Mouse (Mus musculus): ENCODE results near the gene Orai3. TPM values are rescaled to one million over a fixed set of nuclear protein-coding genes. Genes with fewer than 3 reads are reported as not detected.

Orai3 gene
- total and polyA plus RNA-seq, 3 experiments, result 21.9 to 27.5 (median 23.5) TPM

DNA sequence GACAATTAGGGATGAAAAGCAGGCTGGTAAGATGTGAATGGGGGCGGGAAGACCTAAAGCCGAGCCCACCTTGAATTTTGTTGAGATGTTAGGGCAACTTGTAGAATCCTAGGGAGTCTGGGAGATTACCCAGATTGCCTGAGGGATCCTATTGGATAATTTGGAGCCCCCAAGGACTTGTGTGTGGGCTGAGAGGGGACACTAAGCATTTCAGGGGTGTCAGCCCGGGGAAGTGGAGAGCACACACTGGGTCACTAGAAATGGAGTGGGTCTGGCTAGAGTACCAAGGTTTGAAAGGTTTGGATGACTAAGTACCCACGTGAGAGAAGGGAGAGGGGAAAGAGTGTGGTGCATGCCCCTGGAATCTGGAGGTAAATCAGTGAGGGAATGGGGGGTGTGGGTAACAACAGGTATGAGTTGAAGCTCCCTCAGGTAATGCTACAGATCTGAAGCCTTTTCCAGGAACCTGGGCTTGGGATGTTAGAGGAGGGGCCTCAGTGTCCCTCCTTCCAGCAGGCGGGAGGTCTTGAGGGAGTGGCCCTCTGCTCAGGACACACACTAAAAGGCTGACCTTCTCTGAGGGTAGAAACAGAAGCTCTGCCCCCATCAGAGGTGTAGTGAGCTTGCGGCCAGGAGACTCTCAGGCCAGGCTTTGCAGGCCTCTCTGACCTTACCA, 21.9 kb upstream of the Orai3 start:
- no peak overlapping the region for H3K9ac ChIP-seq (ENCODE audit: low read depth, low read length)
- intact Hi-C loops (cut with DNase I), result loop anchor here (2.0 kb wide), 1 partner anchor 35 kb away; the partner anchor contains the start of gene Ctf1
- H3K4me3 ChIP-seq, result no peak overlapping the region
- no peak for DNase-seq
- no peaks in the 10 kb centered on the region for H3K36me3 ChIP-seq (ENCODE audit: control insufficient read depth, insufficient read depth, low read length)
- H3K4me1 ChIP-seq (ENCODE audit: control insufficient read depth, insufficient read depth, low read length), result peaks cover 2% of the 10 kb centered on the region
- no peaks in the 10 kb centered on the region for H3K79me2 ChIP-seq (replicated peaks; ENCODE audit: control insufficient read depth, insufficient read depth, low read length)
- TF ChIP-seq EP300 (IDR thresholded peaks at IDR 0.05; ENCODE audit: insufficient read depth, low read depth, low read length), result no peak
- no peak for TF ChIP-seq CTCF (IDR thresholded peaks at IDR 0.05)
- TF ChIP-seq POLR2A (IDR thresholded peaks at IDR 0.05; ENCODE audit: insufficient read depth, low read depth, low read length), result no peak
- 76% methylated on average over 6 of the region's 6 CpGs for WGBS
- H3K27ac ChIP-seq, result no peak overlapping the region
- no peaks in the 10 kb centered on the region for H3K27me3 ChIP-seq (ENCODE audit: control insufficient read depth, insufficient read depth, low read length)

DNA sequence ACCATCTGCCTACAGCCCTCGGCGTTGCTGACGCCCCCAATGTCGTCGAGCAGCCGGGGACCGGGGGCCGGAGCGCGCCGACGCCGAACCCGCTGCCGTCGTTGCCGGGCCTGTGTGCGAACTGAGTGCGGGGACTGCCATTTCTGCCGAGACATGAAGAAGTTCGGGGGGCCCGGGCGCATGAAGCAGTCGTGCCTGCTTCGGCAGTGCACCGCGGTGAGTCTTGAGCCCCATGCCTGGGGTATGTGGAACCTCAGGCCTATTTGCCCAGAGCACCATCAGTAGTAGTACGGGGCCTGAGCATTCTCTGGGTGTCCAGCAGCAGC, 21.4 kb upstream of the Orai3 start:
- peaks cover 2% of the 10 kb centered on the region for H3K4me1 ChIP-seq (ENCODE audit: control insufficient read depth, insufficient read depth, low read length)
- 91% methylated on average over 28 of the region's 28 CpGs for WGBS

DNA sequence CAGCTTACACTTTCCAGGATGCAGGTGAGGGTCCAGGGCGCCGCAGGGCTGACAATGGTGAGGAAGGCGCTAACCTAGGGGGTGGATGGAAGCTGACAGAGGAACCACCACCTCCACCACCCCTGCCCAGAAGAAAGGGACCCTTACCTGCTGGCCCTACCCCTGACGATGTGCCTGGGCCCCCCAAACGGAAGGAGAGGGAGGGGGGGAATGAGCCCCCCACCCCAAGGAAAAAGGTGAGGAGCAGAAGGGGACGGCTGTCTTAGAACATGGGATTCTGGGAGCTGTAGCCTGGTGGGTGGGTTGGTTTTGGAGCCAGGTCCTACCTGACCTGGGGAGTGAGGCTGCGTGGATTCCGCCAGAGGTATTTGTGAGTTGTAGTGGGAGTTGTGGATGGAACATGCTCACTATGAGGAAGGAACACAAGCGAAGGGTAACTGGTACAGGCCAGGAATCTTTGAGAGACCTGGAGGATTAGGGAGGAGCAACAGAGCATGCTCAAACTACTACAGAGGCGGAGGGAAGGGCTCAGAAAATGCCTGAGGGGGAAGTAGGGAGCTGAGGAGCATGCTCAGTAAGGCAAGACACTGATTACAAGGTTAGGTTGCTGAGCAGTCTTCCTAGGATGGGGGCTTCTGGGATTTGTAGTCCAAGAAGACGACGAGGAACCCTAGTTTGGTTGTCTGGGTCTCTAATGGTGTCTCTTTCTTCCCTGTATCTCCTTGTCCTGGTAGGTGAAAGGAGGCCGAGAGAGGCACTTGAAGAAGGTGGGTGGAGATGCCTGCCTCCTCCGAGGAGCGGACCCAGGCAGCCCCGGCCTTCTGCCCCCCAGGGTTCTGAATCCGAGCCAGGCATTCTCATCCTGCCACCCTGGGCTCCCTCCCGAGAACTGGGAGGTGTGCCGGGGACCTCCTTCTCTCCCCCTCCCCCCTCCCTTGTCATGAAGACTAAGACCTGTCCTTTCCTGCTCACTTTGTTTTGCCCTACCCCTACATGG, 19.2 kb upstream of the Orai3 start:
- intact Hi-C loops (cut with DNase I), result no loop called here
- no peak for DNase-seq
- Histone ChIP-seq H3K27me3 (ENCODE audit: control insufficient read depth, insufficient read depth, low read length) (no peaks in the 10 kb centered on the region), H3K36me3 (ENCODE audit: control insufficient read depth, insufficient read depth, low read length) (no peaks in the 10 kb centered on the region), H3K27ac (no peak overlapping the region), H3K9ac (ENCODE audit: low read depth, low read length) (no peak overlapping the region), H3K79me2 (replicated peaks; ENCODE audit: control insufficient read depth, insufficient read depth, low read length) (no peaks in the 10 kb centered on the region), H3K4me3 (no peak overlapping the region), H3K4me1 (ENCODE audit: control insufficient read depth, insufficient read depth, low read length) (no peaks in the 10 kb centered on the region)
- WGBS, result 88% methylated on average over 19 of the region's 19 CpGs
- no peak for TF ChIP-seq EP300 (IDR thresholded peaks at IDR 0.05; ENCODE audit: insufficient read depth, low read depth, low read length)
- no peak for TF ChIP-seq POLR2A (IDR thresholded peaks at IDR 0.05; ENCODE audit: insufficient read depth, low read depth, low read length)
- TF ChIP-seq CTCF (IDR thresholded peaks at IDR 0.05), result no peak

More for the DNA sequence above, 21.4 kb upstream of the Orai3 start:
- Histone ChIP-seq H3K9ac (ENCODE audit: low read depth, low read length) (no peak overlapping the region), H3K4me3 (no peak overlapping the region), H3K27me3 (ENCODE audit: control insufficient read depth, insufficient read depth, low read length) (no peaks in the 10 kb centered on the region), H3K27ac (no peak overlapping the region), H3K79me2 (replicated peaks; ENCODE audit: control insufficient read depth, insufficient read depth, low read length) (no peaks in the 10 kb centered on the region), H3K36me3 (ENCODE audit: control insufficient read depth, insufficient read depth, low read length) (no peaks in the 10 kb centered on the region)
- no peak for TF ChIP-seq POLR2A (IDR thresholded peaks at IDR 0.05; ENCODE audit: insufficient read depth, low read depth, low read length)
- TF ChIP-seq EP300 (IDR thresholded peaks at IDR 0.05; ENCODE audit: insufficient read depth, low read depth, low read length), result no peak
- no peak for TF ChIP-seq CTCF (IDR thresholded peaks at IDR 0.05)
- DNase-seq, result no peak
- intact Hi-C loops (cut with DNase I), result no loop called here

DNA sequence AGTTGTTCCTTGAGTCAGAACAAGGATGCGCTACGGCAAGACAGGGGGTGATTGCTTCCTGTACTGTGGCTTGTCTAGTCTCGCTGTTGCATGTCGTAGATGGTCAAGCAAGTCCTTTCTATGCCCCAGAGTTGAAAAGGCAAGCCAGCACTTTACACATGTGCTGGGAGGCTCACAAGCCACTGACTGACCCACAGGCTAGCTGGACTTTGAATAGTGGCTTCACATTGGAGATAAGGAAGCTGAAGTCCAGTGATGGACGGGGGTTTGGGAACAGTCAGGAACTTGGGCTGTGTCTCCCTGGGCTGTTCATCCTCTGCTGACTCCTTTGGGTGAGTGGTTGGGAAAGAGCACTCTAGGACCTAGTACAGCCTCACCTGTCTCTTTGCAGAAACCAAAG, 18.0 kb upstream of the Orai3 start:
- no peaks in the 10 kb centered on the region for H3K27me3 ChIP-seq (ENCODE audit: control insufficient read depth, insufficient read depth, low read length)
- H3K79me2 ChIP-seq (replicated peaks; ENCODE audit: control insufficient read depth, insufficient read depth, low read length), result no peaks in the 10 kb centered on the region
- H3K36me3 ChIP-seq (ENCODE audit: control insufficient read depth, insufficient read depth, low read length), result no peaks in the 10 kb centered on the region

DNA sequence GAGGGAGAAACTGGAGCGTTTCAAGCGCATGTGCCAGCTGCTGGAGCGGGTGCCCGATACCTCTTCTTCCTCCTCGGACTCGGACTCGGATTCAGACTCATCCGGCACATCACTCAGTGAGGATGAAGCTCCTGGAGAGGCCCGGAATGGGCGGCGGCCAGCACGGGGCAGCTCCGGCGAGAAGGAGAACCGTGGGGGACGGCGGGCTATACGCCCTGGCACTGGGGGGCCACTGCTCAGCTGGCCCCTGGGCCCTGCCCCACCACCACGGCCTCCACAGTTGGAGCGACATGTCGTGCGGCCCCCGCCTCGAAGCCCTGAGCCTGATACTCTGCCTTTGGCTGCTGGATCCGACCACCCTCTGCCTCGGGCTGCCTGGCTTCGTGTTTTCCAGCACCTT, 17.5 kb upstream of the Orai3 start:
- no peak for DNase-seq
- H3K27ac ChIP-seq, result no peak overlapping the region
- no peaks in the 10 kb centered on the region; the same call in 1 of the 2 replicates for H3K4me1 ChIP-seq (ENCODE audit: control insufficient read depth, insufficient read depth, low read length)
- intact Hi-C loops (cut with DNase I), result no loop called here
- H3K9ac ChIP-seq (ENCODE audit: low read depth, low read length), result no peak overlapping the region
- no peak for TF ChIP-seq CTCF (IDR thresholded peaks at IDR 0.05)
- no peak for TF ChIP-seq POLR2A (IDR thresholded peaks at IDR 0.05; ENCODE audit: insufficient read depth, low read depth, low read length)
- no peak for TF ChIP-seq EP300 (IDR thresholded peaks at IDR 0.05; ENCODE audit: insufficient read depth, low read depth, low read length)
- H3K4me3 ChIP-seq, result no peak overlapping the region
- H3K79me2 ChIP-seq (replicated peaks; ENCODE audit: control insufficient read depth, insufficient read depth, low read length), result no peaks in the 10 kb centered on the region
- H3K27me3 ChIP-seq (ENCODE audit: control insufficient read depth, insufficient read depth, low read length), result no peaks in the 10 kb centered on the region
- 96% methylated on average over 27 of the region's 27 CpGs for WGBS
- H3K36me3 ChIP-seq (ENCODE audit: control insufficient read depth, insufficient read depth, low read length), result no peaks in the 10 kb centered on the region

More for the DNA sequence above, 18.0 kb upstream of the Orai3 start:
- no peak for DNase-seq
- H3K27ac ChIP-seq, result no peak overlapping the region
- WGBS, result 94% methylated on average over 5 of the region's 5 CpGs
- H3K9ac ChIP-seq (ENCODE audit: low read depth, low read length), result no peak overlapping the region
- TF ChIP-seq EP300 (IDR thresholded peaks at IDR 0.05; ENCODE audit: insufficient read depth, low read depth, low read length) (no peak), CTCF (IDR thresholded peaks at IDR 0.05) (no peak), POLR2A (IDR thresholded peaks at IDR 0.05; ENCODE audit: insufficient read depth, low read depth, low read length) (no peak)
- H3K4me1 ChIP-seq (ENCODE audit: control insufficient read depth, insufficient read depth, low read length), result no peaks in the 10 kb centered on the region; the same call in 1 of the 2 replicates
- intact Hi-C loops (cut with DNase I), result no loop called here
- H3K4me3 ChIP-seq, result no peak overlapping the region

Measured in heart, adult 2 months (tissue).